Mouse (Mus musculus) lung, postnatal 0 days (tissue): ENCODE results near the gene Tpx2. TPM values are rescaled to one million over a fixed set of nuclear protein-coding genes. Genes with fewer than 3 reads are reported as not detected.
A peak's percentile ranks its signal among the peaks of the same experiment; 100 is the strongest.

Experiments
- ATAC-seq: fragments of 200-750 bp; cut with Nextera tagmentation; 2 replicates; pipeline ENCODE4 v1.8.0; 2017; ENCODE audit warnings: moderate library complexity
- DNase-seq: peaks from one replicate; pipeline ENCODE4 v3.0.0-alpha.2; 2016; ENCODE audit warnings: low spot score
- H3K27ac ChIP-seq: fragments of 300-500 bp; sonication (generic); 2 replicates; pipeline ENCODE4 v1.5.1; 2014; ENCODE audit warnings: antibody characterized with exemption, mild to moderate bottlenecking, low read length, mixed read lengths
- H3K27me3 ChIP-seq: fragments of 300-500 bp; sonication (generic); replicated peaks from 2 replicates; pipeline ENCODE4 v1.6.1; 2014; ENCODE audit warnings: low read length, mixed read lengths; ENCODE audit not compliant: insufficient read depth
- H3K36me3 ChIP-seq: fragments of 300-500 bp; sonication (generic); 2 replicates; pipeline ENCODE4 v1.6.1; 2014; ENCODE audit warnings: low read length, mixed read lengths; ENCODE audit not compliant: insufficient read depth
- H3K4me1 ChIP-seq: fragments of 300-500 bp; sonication (generic); 2 replicates; pipeline ENCODE4 v1.6.1; 2014; ENCODE audit warnings: antibody characterized with exemption, low read depth, low read length, mixed read lengths; ENCODE audit not compliant: insufficient read depth
- H3K4me2 ChIP-seq: fragments of 300-500 bp; sonication (generic); replicated peaks from 2 replicates; pipeline ENCODE4 v1.6.1; 2014; ENCODE audit warnings: low read depth, mild to moderate bottlenecking, low read length, moderate library complexity, mixed read lengths
- H3K4me3 ChIP-seq: fragments of 300-500 bp; sonication (generic); 2 replicates; pipeline ENCODE4 v1.5.1; 2014; ENCODE audit warnings: low read depth, low read length
- H3K9ac ChIP-seq: fragments of 300-500 bp; sonication (generic); replicated peaks from 2 replicates; pipeline ENCODE4 v1.6.1; 2014; ENCODE audit warnings: low read depth, mild to moderate bottlenecking
- H3K9me3 ChIP-seq: fragments of 300-500 bp; sonication (generic); 2 replicates; pipeline ENCODE4 v1.6.1; 2016; ENCODE audit warnings: low read length, mixed read lengths
- CTCF ChIP-seq: IDR thresholded peaks from 2 replicates; pipeline ENCODE4 v1.5.1; 2016; ENCODE audit warnings: antibody characterized with exemption, mild to moderate bottlenecking
- EP300 ChIP-seq: IDR thresholded peaks from 2 replicates; pipeline ENCODE4 v1.6.1; 2016; ENCODE audit warnings: antibody characterized with exemption, mild to moderate bottlenecking, control low read depth
- WGBS: fragments of 180-500 bp; shearing (Covaris S2); extraction: QIAGEN DNeasy Blood & Tissue Kit; methylation state at CpG from one replicate; pipeline ENCODE4 v1.1.7; 2014; 5-methylcytosine and 5-hydroxymethylcytosine counted together
- polyA plus RNA-seq: library from polyadenylated mRNA; unstranded; fragments of >200 nt; fragmentation: Nextera tagmentation; extraction: Ambion mirVana; gene quantifications from 2 replicates; pipeline ENCODE4 v1.2.1, GENCODE M21; 2015

Gene Tpx2
- polyA plus RNA-seq, 1 experiment from 2014 or later = 3.1 TPM

GRCm38 (mm10) chr2:152896926-152897325, 49.2 kb downstream of the Tpx2 start:
- Histone ChIP-seq H3K4me1 (no peaks in the 10 kb centered on the region), H3K4me3 (no peak overlapping the region), H3K9ac (no peak overlapping the region), H3K27ac (no peak overlapping the region), H3K9me3 (no peaks in the 10 kb centered on the region), H3K27me3 (no peaks in the 10 kb centered on the region), H3K4me2 (no peak overlapping the region), H3K36me3 (peaks cover 12% of the 10 kb centered on the region; the same call in 1 of the 2 replicates)
- TF ChIP-seq CTCF (no peak), EP300 (no peak)
- ATAC-seq = no peak
- no peak for DNase-seq
- 86% methylated on average over 3 of the region's 3 CpGs for WGBS

GRCm38 (mm10) chr2:152899011-152899410, 51.2 kb downstream of the Tpx2 start:
- DNase-seq = no peak
- Histone ChIP-seq H3K9me3 (no peaks in the 10 kb centered on the region), H3K4me2 (no peak overlapping the region), H3K27me3 (no peaks in the 10 kb centered on the region), H3K9ac (no peak overlapping the region), H3K36me3 (peaks cover 3% of the 10 kb centered on the region; the same call in 1 of the 2 replicates), H3K4me1 (no peaks in the 10 kb centered on the region), H3K27ac (no peak overlapping the region), H3K4me3 (no peak overlapping the region)
- no peak for TF ChIP-seq EP300
- no peak for TF ChIP-seq CTCF
- whole genome bisulfite sequencing = 62% methylated on average over 6 of the region's 6 CpGs
- ATAC-seq = no peak

- Histone ChIP-seq H3K4me3 (no peak overlapping the region), H3K27me3 (no peaks in the 10 kb centered on the region), H3K4me2 (no peak overlapping the region), H3K27ac (no peak overlapping the region), H3K4me1 (no peaks in the 10 kb centered on the region), H3K9me3 (no peaks in the 10 kb centered on the region), H3K9ac (no peak overlapping the region), H3K36me3 (no peaks in the 10 kb centered on the region)
- ATAC-seq (no peak), DNase-seq (no peak)
- 89% methylated on average over 15 of the region's 15 CpGs for WGBS
- TF ChIP-seq CTCF (no peak), EP300 (no peak)
Measured at GRCm38 (mm10) chr2:152901296-152901695, 53.5 kb downstream of the Tpx2 start.

GRCm38 (mm10) chr2:152902658-152903057, 54.9 kb downstream of the Tpx2 start:
- no peaks in the 10 kb centered on the region for H3K27me3 ChIP-seq
- WGBS = 52% methylated on average over 3 of the region's 3 CpGs

GRCm38 (mm10) chr2:152903586-152903985, 55.8 kb downstream of the Tpx2 start:
- H3K9ac ChIP-seq = no peak overlapping the region
- no peaks in the 10 kb centered on the region for H3K36me3 ChIP-seq
- H3K4me2 ChIP-seq = no peak overlapping the region
- no peak overlapping the region for H3K27ac ChIP-seq
- no peaks in the 10 kb centered on the region for H3K27me3 ChIP-seq
- H3K4me3 ChIP-seq = no peak overlapping the region
- H3K9me3 ChIP-seq = no peaks in the 10 kb centered on the region
- H3K4me1 ChIP-seq = no peaks in the 10 kb centered on the region
- ATAC-seq (no peak), DNase-seq (no peak)
- 68% methylated on average over 4 of the region's 4 CpGs for WGBS
- TF ChIP-seq EP300 (no peak), CTCF (no peak)

More at GRCm38 (mm10) chr2:152902658-152903057, 54.9 kb downstream of the Tpx2 start:
- Histone ChIP-seq H3K4me3 (no peak overlapping the region), H3K36me3 (no peaks in the 10 kb centered on the region), H3K9me3 (no peaks in the 10 kb centered on the region), H3K27ac (no peak overlapping the region), H3K4me2 (no peak overlapping the region), H3K4me1 (no peaks in the 10 kb centered on the region), H3K9ac (no peak overlapping the region)
- no peak for TF ChIP-seq EP300
- no peak for TF ChIP-seq CTCF
- no peak for ATAC-seq
- DNase-seq = no peak

- ATAC-seq (peak; percentile 29), DNase-seq (no peak)
- no peak overlapping the region for H3K4me2 ChIP-seq
- no peaks in the 10 kb centered on the region for H3K27me3 ChIP-seq
- H3K9me3 ChIP-seq = no peaks in the 10 kb centered on the region
- no peak overlapping the region for H3K27ac ChIP-seq
- no peak overlapping the region for H3K4me3 ChIP-seq
- TF ChIP-seq EP300 = no peak
- no peak for TF ChIP-seq CTCF
- H3K36me3 ChIP-seq = no peaks in the 10 kb centered on the region
- 46% methylated on average over 5 of the region's 5 CpGs for WGBS
- no peak overlapping the region for H3K9ac ChIP-seq
- no peaks in the 10 kb centered on the region for H3K4me1 ChIP-seq
Measured at GRCm38 (mm10) chr2:152904127-152904643, 56.4 kb downstream of the Tpx2 start.
